ENCODE assay signal across 41 mouse cellular contexts in the genomic region with DNA sequence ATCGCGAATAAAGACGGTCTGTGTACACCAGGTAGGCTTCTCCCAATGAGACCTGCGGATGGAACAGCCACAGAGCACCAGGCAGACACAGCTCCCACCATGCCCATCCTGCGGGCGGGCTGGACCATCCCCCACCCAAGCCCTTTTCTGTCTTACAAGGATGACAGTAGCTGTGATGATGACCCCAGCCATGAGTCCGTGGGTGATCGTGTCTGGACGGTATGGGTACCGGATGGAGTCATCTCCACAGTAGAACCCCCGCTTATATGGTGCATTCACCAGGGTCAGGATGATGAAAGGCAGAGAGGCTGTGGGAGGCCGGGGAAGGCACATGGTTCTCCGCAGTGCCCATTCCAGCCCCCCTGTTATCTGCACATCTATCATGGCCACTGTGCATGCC. TPM values are rescaled to one million over a fixed set of nuclear protein-coding genes. Genes with fewer than 3 reads are reported as not detected.
A peak's percentile ranks its signal among the peaks of the same experiment; 100 is the strongest.
DNase-seq lines count a peak whose midpoint lies in the region; ATAC-seq lines count a peak whose summit lies in the region.
"Had no signal": no experiment of that assay in that cellular context is flagged by ENCODE, and none has a peak within 500 bp of the region (broad histone marks: within the 10 kb centered on the region; RNA-seq: fewer than 3 reads in every experiment).

No protein-coding gene starts in this region.

- peak; percentile 2 for DNase-seq in cerebellum, adult 9-11 months
- peak; percentile 33 for DNase-seq in intestine, embryonic 14.5 days (ENCODE audit: low spot score)
- DNase-seq in spleen, postnatal 4 days (ENCODE audit: low spot score in 2 of 2) = peak; percentile 9 to 53
- DNase-seq in spleen, adult 12 weeks (ENCODE audit: low spot score) = no peak
- DNase-seq: adrenal gland, adult 2 months; cerebellum, adult 8-10 months; cerebellum, postnatal 36 days; gastrocnemius, postnatal 14 days; kidney, adult 11 months; kidney, postnatal 36 days; layer of hippocampus, postnatal 36 days; left cerebral cortex, postnatal 4 days; retina, postnatal 1 day; right cerebral cortex, postnatal 14 days; thymus, adult 18-20 months; thymus, postnatal 25 days had no signal

- H3K27ac ChIP-seq in intestine, embryonic 14.5 days (ENCODE audit: low read depth) = no peak overlapping the region
- H3K27ac ChIP-seq in intestine, embryonic 15.5 days = no peak overlapping the region
- H3K27ac ChIP-seq: embryonic facial prominence, embryonic 12.5 days; forebrain, embryonic 13.5 days; heart, embryonic 13.5 days; hindbrain, embryonic 15.5 days; lung, embryonic 15.5 days; midbrain, embryonic 10.5 days; midbrain, embryonic 15.5 days; neural tube, embryonic 15.5 days had no signal

- no peaks in the 10 kb centered on the region for H3K9me3 ChIP-seq in intestine, embryonic 14.5 days (ENCODE audit: control insufficient read depth, low read length)
- H3K9me3 ChIP-seq in intestine, embryonic 15.5 days = no peaks in the 10 kb centered on the region
- H3K9me3 ChIP-seq: embryonic facial prominence, embryonic 12.5 days; forebrain, embryonic 13.5 days; heart, embryonic 13.5 days; hindbrain, embryonic 15.5 days; lung, embryonic 15.5 days; midbrain, embryonic 10.5 days; midbrain, embryonic 15.5 days; neural tube, embryonic 15.5 days had no signal

- H3K4me2 ChIP-seq in intestine, embryonic 14.5 days (ENCODE audit: low read length) = no peak overlapping the region
- H3K4me2 ChIP-seq in intestine, embryonic 15.5 days (replicated peaks) = no peak overlapping the region; the same call in 1 of the 2 replicates
- H3K4me2 ChIP-seq: embryonic facial prominence, embryonic 12.5 days; forebrain, embryonic 13.5 days; heart, embryonic 13.5 days; hindbrain, embryonic 15.5 days; lung, embryonic 15.5 days; midbrain, embryonic 15.5 days; neural tube, embryonic 15.5 days had no signal

- peaks cover 18% of the 10 kb centered on the region for H3K36me3 ChIP-seq in intestine, embryonic 14.5 days (ENCODE audit: control insufficient read depth, insufficient read depth, low read length)
- 0 out of 2 replicates have a peak, but pooled peaks cover 12% of the 10 kb centered on the region for H3K36me3 ChIP-seq in intestine, embryonic 15.5 days
- H3K36me3 ChIP-seq: hindbrain, embryonic 15.5 days; midbrain, embryonic 15.5 days had no signal

- 90% methylated on average over 13 of the region's 13 CpGs for WGBS in intestine, embryonic 14.5 days
- WGBS in intestine, embryonic 15.5 days = 92% methylated on average over 13 of the region's 13 CpGs

- peaks cover 7% of the 10 kb centered on the region; the same call in 1 of the 2 replicates for H3K4me1 ChIP-seq in intestine, embryonic 14.5 days (replicated peaks; ENCODE audit: control insufficient read depth, insufficient read depth, low read length)
- H3K4me1 ChIP-seq in intestine, embryonic 15.5 days (replicated peaks) = 0 out of 2 replicates have a peak, but pooled peaks cover 8% of the 10 kb centered on the region
- H3K4me1 ChIP-seq: embryonic facial prominence, embryonic 12.5 days; lung, embryonic 15.5 days had no signal

- H3K9ac ChIP-seq in intestine, embryonic 14.5 days (ENCODE audit: low read length) = no peak overlapping the region
- no peak overlapping the region for H3K9ac ChIP-seq in intestine, embryonic 15.5 days
- H3K9ac ChIP-seq: embryonic facial prominence, embryonic 12.5 days; forebrain, embryonic 13.5 days; heart, embryonic 13.5 days; hindbrain, embryonic 15.5 days; lung, embryonic 15.5 days; midbrain, embryonic 15.5 days; neural tube, embryonic 15.5 days had no signal

- no peaks in the 10 kb centered on the region for H3K27me3 ChIP-seq in intestine, embryonic 14.5 days (replicated peaks; ENCODE audit: control insufficient read depth, insufficient read depth, low read length)
- H3K27me3 ChIP-seq in intestine, embryonic 15.5 days (replicated peaks) = no peaks in the 10 kb centered on the region
- H3K27me3 ChIP-seq: embryonic facial prominence, embryonic 12.5 days; hindbrain, embryonic 15.5 days; lung, embryonic 15.5 days; midbrain, embryonic 15.5 days; neural tube, embryonic 15.5 days had no signal

- ATAC-seq in cerebellum, adult (ENCODE audit: insufficient number of reproducible peaks, low FRiP score, low TSS enrichment) = no peak
- ATAC-seq in intestine, embryonic 14.5 days (replicated peaks; ENCODE audit: low FRiP score, low TSS enrichment, low read depth) = no peak
- ATAC-seq in intestine, embryonic 15.5 days = no peak
- ATAC-seq in erythroid progenitor cell, adult 5-6 weeks (replicated peaks; ENCODE audit: low FRiP score, poor library complexity, severe bottlenecking) = no peak
- ATAC-seq: activated CD4-positive, CD25-positive, alpha-beta regulatory T cell, adult 4 months; forebrain, embryonic 13.5 days; midbrain, embryonic 15.5 days had no signal

- H3K4me3 ChIP-seq in intestine, embryonic 14.5 days (ENCODE audit: low read depth, low read length) = no peak overlapping the region
- H3K4me3 ChIP-seq in intestine, embryonic 15.5 days (replicated peaks) = no peak overlapping the region
- H3K4me3 ChIP-seq: embryonic facial prominence, embryonic 12.5 days; forebrain, embryonic 13.5 days; heart, embryonic 13.5 days; hindbrain, embryonic 15.5 days; lung, embryonic 15.5 days; midbrain, embryonic 10.5 days; midbrain, embryonic 15.5 days; neural tube, embryonic 15.5 days had no signal

RNA-seq across cellular contexts. Expression of gene Plpp2, which starts 2.9 kb away (rescaled TPM):
- 91.9 and 92.2 TPM in 2 replicates for polyA plus RNA-seq in intestine, embryonic 14.5 days (2014; fragmentation: Nextera tagmentation; extraction: Ambion mirVana)
- 106 and 121 TPM in 2 replicates for polyA plus RNA-seq in intestine, embryonic 15.5 days (2015; fragmentation: Nextera tagmentation; extraction: Ambion mirVana)
- total RNA-seq in erythroid progenitor cell, adult 5-6 weeks (2015; ENCODE audit: low replicate concordance) = 2.5 TPM in 1 of 2 replicates, not detected in the other
- not detected in 2 replicates for total RNA-seq in erythroid progenitor cell, adult 5-6 weeks (2017; ENCODE audit: low replicate concordance)

RNA-seq across cellular contexts. Expression of gene Mier2, which starts 24.3 kb away (rescaled TPM):
- 47.9 and 48.0 TPM in 2 replicates for polyA plus RNA-seq in intestine, embryonic 14.5 days (2014; fragmentation: Nextera tagmentation; extraction: Ambion mirVana)
- 40.5 and 44.3 TPM in 2 replicates for polyA plus RNA-seq in intestine, embryonic 15.5 days (2015; fragmentation: Nextera tagmentation; extraction: Ambion mirVana)
- total RNA-seq in erythroid progenitor cell, adult 5-6 weeks (2015; ENCODE audit: low replicate concordance) = not detected in 2 replicates
- total RNA-seq in erythroid progenitor cell, adult 5-6 weeks (2017; ENCODE audit: low replicate concordance) = 0.77 TPM in 1 of 2 replicates, not detected in the other

RNA-seq across cellular contexts. Expression of gene Theg, which starts 56.4 kb away (rescaled TPM):
- not detected in 2 replicates for polyA plus RNA-seq in intestine, embryonic 14.5 days (2014; fragmentation: Nextera tagmentation; extraction: Ambion mirVana)
- not detected in 2 replicates for polyA plus RNA-seq in intestine, embryonic 15.5 days (2015; fragmentation: Nextera tagmentation; extraction: Ambion mirVana)
- not detected in 2 replicates for total RNA-seq in erythroid progenitor cell, adult 5-6 weeks (2015; ENCODE audit: low replicate concordance)
- not detected in 2 replicates for total RNA-seq in erythroid progenitor cell, adult 5-6 weeks (2017; ENCODE audit: low replicate concordance)
- total RNA-seq: adrenal gland, adult 2 months; adrenal gland, postnatal 4 days; CH12.LX; ES-E14; gastrocnemius, postnatal 14 days; granulocyte monocyte progenitor cell, adult 5-6 weeks; heart, postnatal 10 days; hematopoietic stem cell, adult 5-6 weeks; left cerebral cortex, postnatal 4 days; liver, adult 2 months; megakaryocyte progenitor cell, adult 5-6 weeks had no signal
- polyA plus RNA-seq: activated CD4-positive, CD25-positive, alpha-beta regulatory T cell, adult 4 months; adrenal gland, adult 2 months; C2C12; embryonic facial prominence, embryonic 12.5 days; forebrain, embryonic 13.5 days; heart, embryonic 13.5 days; hindbrain, embryonic 15.5 days; kidney, embryonic 16.5 days; liver, adult 2 months; liver, embryonic 16.5 days; lung, embryonic 15.5 days; midbrain, embryonic 10.5 days; midbrain, embryonic 15.5 days; small intestine, adult 2 months; stomach, embryonic 16.5 days had no signal
